Mouse (Mus musculus): ENCODE measurements at regions not wholly inside any gene's neighbourhood (a gene's known extent, or its start where the extent isn't known, plus 50 kb on each side); places are given as distances from the start of the nearest gene placed in this dataset.

DNA sequence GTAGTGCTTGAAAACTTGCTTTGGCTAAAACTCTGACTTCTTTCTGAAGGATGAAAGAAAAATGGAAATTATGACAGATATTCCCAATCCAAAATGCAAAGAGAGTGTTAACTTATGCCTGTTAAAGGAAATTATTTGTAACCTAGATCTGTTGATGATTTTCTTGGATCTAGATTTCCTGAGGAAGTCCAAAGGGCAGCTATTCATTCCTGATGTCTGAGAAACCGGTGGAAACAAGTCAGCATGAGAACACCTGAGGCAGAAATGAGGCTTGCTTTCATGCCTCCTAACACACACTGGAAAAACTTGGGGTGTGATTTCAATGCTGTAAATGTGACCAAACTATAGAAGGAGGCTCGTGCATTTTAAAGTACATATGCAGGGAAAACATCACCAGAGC is 432.9 kb upstream of the Ube2e3 start:
- intact Hi-C loops (cut with DNase I): no loop called here
- no peak for DNase-seq

DNA sequence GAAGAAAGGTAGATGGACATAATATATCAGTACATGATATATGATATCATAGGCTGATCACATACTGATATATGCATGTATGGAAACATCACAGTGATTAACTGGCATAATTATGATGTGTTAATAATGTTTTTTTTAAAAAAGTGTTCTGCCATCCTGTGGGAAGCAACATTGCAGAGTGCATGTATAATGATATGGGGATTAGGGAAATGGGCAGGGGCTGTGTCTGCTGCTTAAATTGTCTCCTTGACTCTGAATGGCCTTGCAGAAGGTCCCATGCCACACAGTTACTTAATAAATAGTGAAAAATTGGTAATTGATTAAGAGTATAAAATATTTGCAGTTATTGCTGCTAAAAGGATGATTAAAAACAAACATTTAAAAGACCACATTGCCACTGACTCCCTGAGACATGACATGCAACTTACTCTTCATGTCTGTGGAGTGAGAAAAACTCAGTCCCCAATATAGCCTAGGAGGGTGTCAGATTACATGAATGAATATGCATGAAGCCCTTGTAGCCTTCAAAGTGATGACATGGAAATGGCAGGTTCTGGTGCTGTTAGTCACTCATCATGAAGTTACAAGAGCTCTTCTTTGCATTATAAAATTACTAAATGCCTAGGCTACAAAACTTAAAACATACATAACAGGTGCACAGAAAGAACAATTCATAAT is 440.1 kb upstream of the Ube2e3 start:
- DNase-seq: no peak
- intact Hi-C loops (cut with DNase I): no loop called here

DNA sequence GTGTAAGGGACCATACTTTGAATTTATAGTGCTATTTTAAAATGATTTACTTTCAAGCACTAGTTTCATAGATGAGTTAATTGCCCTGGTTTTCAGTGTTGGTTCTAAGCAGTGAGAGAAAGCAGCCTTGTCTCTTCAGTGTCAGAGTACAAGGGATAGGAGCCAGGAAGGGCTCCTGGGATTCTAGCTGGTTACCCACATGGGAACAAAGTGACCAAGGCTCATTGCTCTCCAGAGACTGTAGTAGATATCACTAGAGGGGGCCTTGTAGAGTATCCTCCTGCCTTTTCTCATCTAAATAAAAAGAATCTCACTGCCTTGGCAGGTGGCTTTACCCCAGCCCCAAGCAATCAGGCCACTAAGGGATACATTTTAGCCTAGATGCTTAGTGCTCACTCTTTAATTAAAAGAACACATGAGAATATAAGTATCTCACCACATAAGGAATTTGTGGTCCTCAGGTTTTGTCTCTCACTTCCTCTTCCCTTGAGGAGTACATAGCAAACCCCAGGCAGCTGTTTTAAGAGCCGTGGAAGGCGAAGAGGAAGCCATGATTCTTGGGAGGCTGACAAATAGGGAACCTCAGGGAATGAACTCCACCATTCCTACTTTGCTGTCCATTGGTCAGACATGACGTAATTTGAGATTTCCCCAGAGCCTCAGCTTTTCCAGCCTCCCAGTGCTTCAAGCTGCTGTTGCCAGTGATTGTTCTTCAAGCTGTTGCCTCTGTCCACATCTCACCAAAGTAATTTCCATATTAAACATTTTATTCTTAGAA is 449.2 kb upstream of the Ube2e3 start:
- intact Hi-C loops (cut with DNase I): no loop called here
- peak in 1 of 2 experiments; percentile 23 for DNase-seq

DNA sequence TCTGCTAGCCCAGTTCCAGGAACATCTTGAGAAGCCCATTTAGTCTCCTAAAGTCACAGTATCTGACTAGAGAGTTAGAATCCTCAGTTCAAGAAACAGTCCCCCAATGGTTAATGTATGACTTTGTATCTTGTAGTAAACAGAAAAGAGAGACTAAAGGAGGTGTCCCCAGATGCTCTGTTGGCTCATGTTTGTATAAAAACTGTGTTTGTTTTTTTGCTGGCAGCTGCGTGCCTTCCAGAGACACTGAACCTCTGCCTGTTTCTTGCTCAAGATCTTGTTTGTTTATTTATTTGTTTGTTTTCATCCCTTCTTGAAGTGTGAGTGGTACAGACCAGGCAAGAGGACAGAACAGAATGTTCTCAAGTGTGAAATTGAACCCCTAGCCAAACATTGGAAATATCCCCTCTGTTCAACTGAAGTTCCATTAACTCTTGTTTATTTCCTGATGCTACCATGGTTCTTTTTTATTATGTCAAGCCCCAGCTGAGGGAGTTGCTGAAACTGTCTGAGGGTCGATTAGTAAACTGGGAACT is 451.3 kb upstream of the Ube2e3 start:
- intact Hi-C loops (cut with DNase I): no loop called here
- DNase-seq: no peak

DNA sequence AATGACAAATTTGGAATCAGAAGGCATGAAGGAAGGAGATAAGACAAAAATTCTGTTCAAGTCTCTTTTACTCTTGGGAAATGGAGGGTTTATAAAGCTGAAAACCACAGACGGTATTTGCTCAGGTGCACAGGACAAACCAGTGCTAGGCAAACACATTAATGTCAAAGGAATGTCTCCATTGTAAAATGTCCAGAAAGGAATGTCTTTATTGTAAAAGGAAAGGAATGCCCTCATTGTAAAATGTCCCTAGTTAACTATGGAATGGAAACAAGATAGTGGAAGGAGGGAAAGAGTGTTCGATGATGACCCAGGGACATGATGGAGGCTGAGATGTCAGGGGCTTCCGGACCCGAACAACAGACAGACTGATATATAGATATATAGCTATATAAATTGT is 454.9 kb upstream of the Ube2e3 start:
- DNase-seq: no peak
- intact Hi-C loops (cut with DNase I): no loop called here

DNA sequence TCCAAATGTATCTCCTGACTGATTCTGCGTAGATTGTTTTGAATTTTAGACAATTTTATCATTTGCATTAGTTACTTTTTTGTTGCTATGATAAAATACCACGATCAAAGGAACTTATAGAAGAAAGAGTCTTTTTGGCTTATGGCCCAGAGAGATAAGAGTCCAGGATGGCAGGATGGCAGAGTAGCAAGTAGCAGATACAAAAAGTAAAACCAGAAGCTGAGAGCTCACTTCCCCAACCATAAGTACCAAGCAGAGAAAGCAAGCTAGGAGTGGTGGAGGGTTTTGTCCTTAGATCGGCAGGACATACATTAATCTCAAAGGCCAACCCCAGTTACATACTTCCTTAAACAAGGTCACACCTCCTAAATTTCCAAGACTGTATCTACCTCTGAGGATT is 457.7 kb upstream of the Cwc22 start:
- intact Hi-C loops (cut with DNase I): no loop called here
- DNase-seq: no peak

DNA sequence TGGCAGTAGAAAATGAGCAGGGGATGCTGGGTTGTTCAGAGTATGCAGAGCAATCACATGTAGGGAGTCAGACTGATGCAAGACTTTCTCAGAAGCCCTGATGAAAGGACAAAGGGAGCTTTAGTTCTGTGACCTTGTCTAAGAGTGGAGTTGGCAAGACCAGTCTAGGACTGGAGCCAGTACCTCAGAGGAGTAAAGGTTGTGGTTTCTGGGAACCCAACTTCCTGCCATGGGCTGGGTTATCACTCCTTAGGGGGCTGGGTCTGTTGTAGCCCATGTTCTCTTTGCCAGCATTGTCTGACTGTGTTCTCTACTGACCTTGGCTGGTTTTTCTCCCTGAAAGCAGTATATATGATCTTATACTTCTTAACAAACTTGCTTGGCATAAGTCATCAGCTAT is 453.1 kb upstream of the Cwc22 start:
- intact Hi-C loops (cut with DNase I): no loop called here
- DNase-seq: no peak

DNA sequence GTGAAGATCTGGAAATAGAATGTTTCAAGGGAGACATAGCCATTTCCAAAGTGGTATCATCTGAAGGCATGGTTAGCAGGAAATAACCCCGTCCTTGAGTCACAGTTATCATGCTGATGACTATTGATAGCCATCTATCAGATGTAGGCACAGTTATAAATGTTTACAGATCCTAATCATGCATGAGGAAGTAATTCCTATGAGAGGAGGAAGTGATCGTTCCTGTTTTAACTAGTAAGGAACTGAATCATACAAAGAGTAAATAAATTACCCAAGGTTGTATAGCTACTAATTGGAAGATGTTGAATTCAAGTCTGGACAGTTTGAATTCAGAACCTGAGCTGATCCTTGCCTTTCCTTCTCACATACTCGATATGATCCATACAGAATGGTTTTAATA is 450.7 kb upstream of the Cwc22 start:
- intact Hi-C loops (cut with DNase I): no loop called here
- DNase-seq: no peak

DNA sequence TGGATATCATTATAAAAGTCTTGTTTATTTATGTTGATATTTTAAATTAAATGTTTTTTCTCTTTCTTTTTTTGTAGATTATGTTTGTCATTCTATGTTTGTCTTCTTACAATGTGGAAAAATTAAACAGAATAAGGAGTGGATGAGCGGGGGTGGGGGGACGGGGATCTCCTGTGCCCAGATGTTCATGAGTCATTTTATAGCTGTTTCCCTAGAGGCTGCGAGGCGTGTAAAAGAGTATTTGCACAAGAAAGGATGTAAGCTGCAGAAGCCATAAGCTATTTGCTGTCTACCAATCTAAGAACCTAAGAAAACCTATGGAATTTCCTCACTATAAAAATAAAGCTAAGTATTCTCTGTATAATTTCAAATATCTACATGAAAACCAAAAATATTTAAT is 446.9 kb upstream of the Cwc22 start:
- intact Hi-C loops (cut with DNase I): no loop called here
- no peak for DNase-seq

DNA sequence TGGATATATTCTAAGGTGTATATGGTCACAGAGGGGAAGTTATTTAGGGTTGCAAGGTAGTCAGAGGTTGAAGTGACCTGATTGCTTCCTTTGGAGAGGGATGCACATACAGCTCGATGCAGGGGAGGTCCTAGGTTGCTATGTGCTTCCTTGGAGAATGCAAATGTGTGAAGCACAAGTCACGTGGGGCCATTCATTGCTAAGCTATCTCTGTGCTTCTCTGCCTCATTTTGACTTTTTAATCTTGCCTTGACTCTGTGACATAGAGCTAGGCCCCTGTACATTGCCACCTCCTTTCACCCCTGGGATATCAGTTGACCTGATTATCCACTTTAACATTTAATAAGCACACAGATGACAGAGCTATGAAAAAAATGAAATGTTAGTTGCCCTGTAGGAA is 446.2 kb upstream of the Cwc22 start:
- DNase-seq: no peak
- intact Hi-C loops (cut with DNase I): no loop called here

DNA sequence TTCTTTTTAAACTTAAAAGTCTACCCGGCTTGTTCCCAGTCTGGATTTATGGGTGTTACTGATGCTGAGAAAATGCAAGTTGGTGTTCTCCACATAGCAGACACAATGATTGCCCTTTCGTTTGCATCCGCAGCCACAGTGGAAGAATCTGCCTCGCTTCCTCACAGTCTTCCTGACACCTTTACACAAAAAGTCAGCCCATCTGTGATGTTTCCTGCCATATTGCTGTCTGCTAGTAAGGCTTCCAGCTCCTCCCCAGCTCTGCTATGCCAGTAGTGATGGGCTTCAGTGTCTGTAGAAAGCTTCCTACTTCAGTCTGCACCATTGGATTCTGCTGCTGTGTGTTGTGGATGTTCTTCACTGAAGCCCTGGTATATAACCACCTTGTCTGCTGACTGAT is 441.8 kb upstream of the Cwc22 start:
- intact Hi-C loops (cut with DNase I): no loop called here
- no peak for DNase-seq

DNA sequence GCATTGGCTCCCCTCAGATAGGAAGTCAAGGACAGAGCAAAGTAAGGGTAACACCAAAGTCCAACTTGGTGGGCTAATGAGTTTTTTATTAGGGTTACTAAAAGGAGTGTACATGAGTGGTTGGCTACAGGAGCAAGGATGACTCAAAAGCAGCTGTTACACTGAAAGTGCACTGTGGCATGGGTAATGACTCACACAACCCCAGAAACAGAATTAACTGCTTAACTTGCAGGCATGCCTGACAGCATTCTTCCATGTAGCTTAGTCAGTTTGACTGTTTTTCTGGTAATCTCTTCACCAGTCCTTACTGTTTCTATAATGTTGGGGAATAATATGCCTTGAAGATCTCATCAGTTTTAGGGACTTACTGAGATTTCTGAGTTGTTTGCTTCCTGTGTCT is 435.1 kb upstream of the Cwc22 start:
- intact Hi-C loops (cut with DNase I): no loop called here
- DNase-seq: no peak

DNA sequence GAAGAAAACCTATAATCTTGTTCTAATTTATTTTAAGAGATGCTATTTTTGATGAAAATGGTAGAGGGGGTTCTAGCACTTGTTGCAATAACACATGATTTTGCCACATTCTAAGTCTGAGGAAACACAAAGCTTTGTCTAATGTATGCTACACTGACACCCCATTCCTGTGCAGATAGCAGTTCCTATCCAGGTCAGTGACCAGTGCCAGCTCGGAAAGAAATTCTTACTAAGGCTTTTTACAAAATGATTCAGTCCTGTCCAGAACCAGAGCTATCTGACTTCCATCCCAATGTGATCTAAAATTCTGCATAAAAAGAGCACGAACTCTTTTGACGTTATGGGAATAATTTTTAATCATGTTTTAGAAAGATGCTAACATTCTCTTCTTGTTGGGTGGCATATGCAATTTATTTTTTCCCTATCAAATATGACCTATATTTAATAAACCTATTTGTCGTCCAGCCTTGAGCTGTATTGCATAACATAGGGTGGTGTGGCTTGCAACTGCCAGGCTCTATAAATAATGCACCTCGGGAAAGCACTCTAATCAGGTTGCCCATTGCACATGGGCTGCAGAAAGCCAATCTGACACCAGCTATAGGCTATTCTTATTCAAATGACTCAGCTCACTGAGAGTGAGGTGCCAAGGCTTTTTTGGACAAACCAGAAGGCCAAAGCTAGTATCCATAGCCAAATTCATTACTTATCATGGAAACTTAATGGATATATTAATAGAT is 385.7 kb upstream of the Cwc22 start:
- no peak for DNase-seq

DNA sequence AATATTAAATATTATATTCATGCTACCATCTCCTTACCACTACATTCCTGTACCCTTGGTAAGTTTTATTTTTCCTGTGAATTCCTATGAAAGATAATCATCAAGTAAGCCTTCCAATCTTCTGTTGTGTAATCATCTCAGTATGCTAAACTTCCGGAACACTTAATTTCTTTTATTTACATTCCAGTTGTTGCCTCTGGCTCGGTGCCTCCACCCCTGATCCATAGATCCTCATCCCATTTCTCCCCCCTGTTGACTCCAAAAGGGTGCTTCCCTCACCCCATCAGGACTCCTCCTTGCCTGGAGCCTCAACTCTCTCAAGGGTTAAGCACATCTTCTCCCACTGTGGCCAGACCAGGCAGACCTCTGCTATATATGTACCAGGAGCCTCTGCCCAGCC is 379.9 kb upstream of the Cwc22 start:
- intact Hi-C loops (cut with DNase I): no loop called here
- DNase-seq: no peak

More for the DNA sequence above, 385.7 kb upstream of the Cwc22 start:
- intact Hi-C loops (cut with DNase I): no loop called here

DNA sequence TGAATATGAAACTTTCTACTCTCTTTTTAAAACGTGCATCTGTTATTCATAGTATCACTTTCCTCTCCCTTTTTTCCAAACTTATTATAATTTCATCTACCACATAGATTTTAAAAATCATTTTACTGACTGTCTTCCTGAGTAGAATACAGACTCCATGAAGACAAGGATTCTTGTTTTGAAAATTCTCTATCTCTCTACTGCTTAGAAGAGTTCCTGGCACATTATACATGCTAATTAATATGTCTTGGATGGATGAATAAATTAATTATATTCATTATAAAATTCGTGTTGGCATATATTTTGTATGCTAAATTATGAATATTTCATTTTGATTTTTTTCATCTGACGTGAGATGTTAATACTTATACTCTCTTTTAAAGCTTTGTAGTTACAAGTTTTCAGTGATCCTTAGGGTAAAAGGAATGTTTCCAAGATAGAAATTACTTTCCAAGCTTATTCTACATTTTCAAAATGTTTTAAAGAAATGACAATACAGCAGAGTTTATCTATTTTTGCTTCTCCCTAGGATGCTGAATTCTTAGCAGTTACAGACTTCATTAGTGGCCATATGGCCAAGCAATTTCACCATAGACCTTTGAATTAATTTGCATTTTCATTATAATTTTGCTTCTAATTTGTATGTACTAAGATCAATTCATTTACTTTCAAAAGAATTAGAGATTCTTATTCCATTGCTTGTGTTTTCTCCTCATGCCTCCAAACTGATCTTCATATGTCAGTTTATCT is 376.2 kb upstream of the Cwc22 start:
- intact Hi-C loops (cut with DNase I): no loop called here
- no peak for DNase-seq

DNA sequence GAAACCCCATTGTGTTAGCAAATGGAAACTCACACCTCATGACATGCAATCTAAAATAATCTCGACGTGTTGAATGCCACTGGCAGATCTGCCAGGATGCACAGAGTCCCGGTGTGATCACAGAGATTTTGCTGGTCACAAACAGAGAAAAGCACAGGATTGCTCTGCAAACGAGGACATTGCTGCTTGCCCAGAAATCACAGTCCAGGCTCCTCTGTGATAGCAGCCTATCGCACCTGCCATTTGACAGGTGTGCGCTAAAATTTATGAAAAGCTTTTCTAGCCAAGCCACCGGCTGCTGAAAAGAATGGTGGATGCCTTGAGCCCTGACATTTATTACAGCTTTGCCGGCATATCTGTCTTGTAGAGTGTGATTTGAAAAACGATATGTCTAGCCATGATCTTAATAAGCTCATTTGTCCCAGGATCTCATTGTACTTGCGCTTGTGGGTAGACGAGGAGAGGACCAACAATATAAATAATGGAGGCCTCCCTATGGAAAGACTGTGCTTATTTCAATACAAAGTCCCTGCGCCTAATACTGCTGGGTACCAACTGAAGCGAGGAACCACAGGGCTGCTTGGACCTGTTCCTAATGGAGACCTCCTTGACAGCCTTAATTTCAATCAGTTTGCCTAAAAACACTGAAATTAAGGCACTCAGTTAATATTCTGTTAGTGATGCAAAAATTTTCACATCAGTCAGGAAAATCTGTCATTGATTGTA is 365.8 kb upstream of the Cwc22 start:
- no peak for DNase-seq
- intact Hi-C loops (cut with DNase I): no loop called here

DNA sequence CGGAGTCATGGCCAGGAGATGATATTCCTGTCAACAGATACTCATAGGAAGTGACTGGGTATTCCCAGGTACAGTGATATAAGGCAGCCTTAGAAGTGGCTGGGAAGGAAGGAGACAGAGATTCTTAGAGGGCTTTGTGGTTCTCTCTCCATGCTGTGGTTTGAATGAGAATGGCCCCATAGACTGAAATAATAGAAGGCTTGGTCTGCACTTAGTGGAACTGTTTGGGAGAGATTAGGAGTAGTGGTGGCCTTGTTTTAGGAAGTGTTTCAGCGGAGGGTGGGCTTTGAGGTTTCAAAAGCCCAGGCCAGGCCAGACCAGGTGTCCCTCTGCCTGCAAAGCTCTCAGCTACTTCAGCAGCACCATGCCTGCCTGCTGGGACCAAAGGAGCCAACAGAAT is 363.2 kb upstream of the Cwc22 start:
- intact Hi-C loops (cut with DNase I): no loop called here
- DNase-seq: no peak

DNA sequence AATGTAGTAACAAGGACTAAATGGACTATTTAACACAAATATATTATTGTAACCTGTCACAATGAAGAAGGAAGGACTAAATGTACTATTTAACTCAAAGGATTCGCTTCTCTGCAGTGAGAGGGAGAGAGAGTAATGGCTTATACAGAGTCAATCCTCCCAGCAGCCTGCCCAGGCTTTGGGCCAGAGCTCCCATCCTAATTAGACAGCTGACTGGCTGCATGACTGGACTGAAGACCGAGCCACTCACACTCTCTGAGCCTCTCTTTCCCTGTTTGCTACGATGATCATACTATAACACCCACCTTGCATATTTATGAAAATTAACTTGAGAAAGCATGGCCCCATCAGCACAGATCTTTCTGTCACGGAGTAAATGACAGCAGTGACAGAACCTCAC is 360.7 kb upstream of the Cwc22 start:
- intact Hi-C loops (cut with DNase I): no loop called here
- no peak for DNase-seq

DNA sequence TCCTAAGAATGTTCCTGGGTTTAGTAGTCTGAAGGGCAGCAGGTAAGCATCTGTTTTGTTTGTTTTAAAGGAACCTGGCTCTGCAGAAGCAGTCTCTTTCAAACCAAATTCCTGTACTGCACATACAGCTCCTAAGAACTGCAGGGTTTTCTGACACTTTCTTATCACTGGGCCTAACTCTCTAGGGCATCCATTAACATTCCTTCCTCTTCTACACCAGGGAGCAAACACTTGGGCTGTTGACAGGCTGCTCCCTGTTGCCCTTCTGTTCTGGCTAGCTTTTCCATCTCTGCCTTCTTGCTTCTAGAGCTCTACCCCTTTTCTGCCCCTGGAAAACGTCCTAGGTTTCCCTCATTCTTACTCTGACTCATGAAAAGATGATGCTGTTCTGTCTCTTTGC is 345.5 kb upstream of the Cwc22 start:
- DNase-seq: no peak
- intact Hi-C loops (cut with DNase I): no loop called here

DNA sequence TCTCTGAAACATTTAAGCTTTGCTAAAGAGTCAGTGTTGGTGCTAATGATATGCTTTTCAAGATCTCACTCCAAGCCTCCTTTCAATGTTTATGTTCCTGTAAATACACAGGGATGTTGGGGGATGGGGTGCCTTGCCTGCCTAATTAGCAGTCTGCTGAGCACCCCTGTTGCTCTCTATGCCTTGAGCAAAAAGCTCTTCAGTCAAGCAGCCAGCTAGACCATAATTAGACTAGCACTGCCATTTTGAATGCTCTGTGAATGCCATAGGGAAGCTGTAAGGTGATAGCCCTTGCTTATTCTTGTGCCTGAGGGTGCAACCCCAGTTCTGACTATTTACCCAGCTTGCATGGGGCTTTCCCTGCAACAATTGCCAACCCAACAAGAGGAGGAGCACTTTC is 338.6 kb upstream of the Cwc22 start:
- no peak for DNase-seq
- intact Hi-C loops (cut with DNase I): no loop called here

Measured in gastrocnemius, postnatal 36 days (tissue).